Mouse (Mus musculus): ENCODE results near the gene Asprv1. TPM values are rescaled to one million over a fixed set of nuclear protein-coding genes. Genes with fewer than 3 reads are reported as not detected.

The Asprv1 gene
- polyA plus RNA-seq, 1 experiment from 2014 or later, result 1.0 TPM

- 10% methylated on average over 2 of the region's 2 CpGs for WGBS
Observed at GRCm38 (mm10) chr6:86670873-86671272, 42.9 kb downstream of the Asprv1 start.

DNA sequence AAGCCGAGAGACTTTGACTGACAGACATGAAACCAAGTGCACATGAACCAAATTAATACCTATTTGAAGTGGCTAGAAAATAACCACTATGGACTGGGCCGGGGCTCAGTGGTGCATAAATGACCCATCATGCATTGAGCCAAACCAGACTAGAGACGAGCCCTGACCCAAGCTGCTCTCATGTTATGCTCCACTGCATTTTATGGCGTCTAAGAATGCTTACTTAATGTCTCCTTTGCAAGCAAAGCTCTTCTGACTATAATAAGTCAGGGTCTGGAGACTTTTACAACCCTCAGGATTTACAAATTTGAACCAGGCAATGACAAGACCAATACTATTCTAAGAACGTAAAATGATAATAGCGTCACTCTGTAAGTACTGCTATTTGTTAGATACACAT is 50.4 kb downstream of the Asprv1 start:
- no peak for ATAC-seq (ENCODE audit: borderline replicate concordance, extremely low read depth, low FRiP score, low TSS enrichment)
- no peak overlapping the region for H3K27ac ChIP-seq
- peaks cover 87% of the 10 kb centered on the region for H3K36me3 ChIP-seq
- H3K4me3 ChIP-seq, result no peak overlapping the region
- WGBS, result 92% methylated on average over 6 of the region's 6 CpGs
- no peaks in the 10 kb centered on the region for H3K27me3 ChIP-seq
- H3K4me2 ChIP-seq, result no peak overlapping the region
- H3K9me3 ChIP-seq, result no peaks in the 10 kb centered on the region
- H3K9ac ChIP-seq, result no peak overlapping the region
- H3K4me1 ChIP-seq, result peaks cover 4% of the 10 kb centered on the region; the same call in 1 of the 2 replicates

More at GRCm38 (mm10) chr6:86670873-86671272, 42.9 kb downstream of the Asprv1 start:
- Histone ChIP-seq H3K4me2 (no peak overlapping the region), H3K9me3 (no peaks in the 10 kb centered on the region), H3K4me1 (peaks cover 19% of the 10 kb centered on the region), H3K27ac (peak overlapping the region; percentile 54; the same call in 1 of the 2 replicates), H3K36me3 (peaks cover 38% of the 10 kb centered on the region), H3K27me3 (no peaks in the 10 kb centered on the region), H3K4me3 (no peak overlapping the region), H3K9ac (no peak overlapping the region)
- no peak for ATAC-seq (ENCODE audit: borderline replicate concordance, extremely low read depth, low FRiP score, low TSS enrichment)

Other genes starting within 250 kb of the Asprv1 start
- 80.9 and 82.2 TPM in 2 replicates for gene Pcyox1, start 231.0 kb upstream of the Asprv1 start, polyA plus RNA-seq (2015; fragmentation: Nextera tagmentation; extraction: Ambion mirVana)
- gene Tia1, start 223.9 kb upstream of the Asprv1 start, polyA plus RNA-seq (2015; fragmentation: Nextera tagmentation; extraction: Ambion mirVana), result 179 and 191 TPM in 2 replicates
- 1.3 TPM in 1 of 2 replicates, not detected in the other for gene Gm44790, start 201.5 kb upstream of the Asprv1 start, polyA plus RNA-seq (2015; fragmentation: Nextera tagmentation; extraction: Ambion mirVana)
- gene C87436, start 189.8 kb upstream of the Asprv1 start, polyA plus RNA-seq (2015; fragmentation: Nextera tagmentation; extraction: Ambion mirVana), result 20.9 and 22.1 TPM in 2 replicates
- gene Pcbp1, start 101.8 kb upstream of the Asprv1 start, polyA plus RNA-seq (2015; fragmentation: Nextera tagmentation; extraction: Ambion mirVana), result 554 and 556 TPM in 2 replicates
- 12.8 and 13.1 TPM in 2 replicates for gene Mxd1, start 41.0 kb downstream of the Asprv1 start, polyA plus RNA-seq (2015; fragmentation: Nextera tagmentation; extraction: Ambion mirVana)
- 103 and 109 TPM in 2 replicates for gene Snrnp27, start 56.4 kb downstream of the Asprv1 start, polyA plus RNA-seq (2015; fragmentation: Nextera tagmentation; extraction: Ambion mirVana)
- 32.7 and 32.9 TPM in 2 replicates for gene Gmcl1, start 105.2 kb downstream of the Asprv1 start, polyA plus RNA-seq (2015; fragmentation: Nextera tagmentation; extraction: Ambion mirVana)
- 120 and 130 TPM in 2 replicates for gene Anxa4, start 165.4 kb downstream of the Asprv1 start, polyA plus RNA-seq (2015; fragmentation: Nextera tagmentation; extraction: Ambion mirVana)
- 12.0 and 17.2 TPM in 2 replicates for gene Aak1, start 221.4 kb downstream of the Asprv1 start, polyA plus RNA-seq (2015; fragmentation: Nextera tagmentation; extraction: Ambion mirVana)